Mouse (Mus musculus) myocyte (in vitro differentiated cells): ENCODE results near the gene Kif1c. TPM values are rescaled to one million over a fixed set of nuclear protein-coding genes. Genes with fewer than 3 reads are reported as not detected.

Experiments
- H3K27me3 ChIP-seq: one replicate; pipeline ENCODE4 v1.6.1; 2011; ENCODE audit not compliant: control insufficient read depth, insufficient read depth, insufficient read length
- H3K36me3 ChIP-seq: one replicate; pipeline ENCODE4 v1.6.1; 2011; ENCODE audit not compliant: control insufficient read depth, insufficient read depth
- H3K4me2 ChIP-seq: one replicate; pipeline ENCODE4 v1.6.1; 2011; ENCODE audit warnings: low read depth, control low read depth
- H3K4me3 ChIP-seq: one replicate; pipeline ENCODE4 v1.5.1; 2011; ENCODE audit warnings: mild to moderate bottlenecking, control low read depth, moderate library complexity
- H3K79me2 ChIP-seq: one replicate; pipeline ENCODE4 v1.6.1; 2011; ENCODE audit not compliant: control insufficient read depth, insufficient read depth
- H3ac ChIP-seq: one replicate; pipeline ENCODE4 v1.6.1; 2011; ENCODE audit not compliant: control insufficient read depth, insufficient read length
- CEBPB ChIP-seq: IDR thresholded peaks from 2 replicates; pipeline ENCODE4 v1.6.1; 2011; ENCODE audit warnings: mild to moderate bottlenecking, moderate library complexity; ENCODE audit not compliant: poor library complexity, insufficient read depth, severe bottlenecking
- E2F4 ChIP-seq: IDR thresholded peaks from one replicate; pipeline ENCODE4 v1.6.1; 2011; ENCODE audit warnings: mild to moderate bottlenecking, control low read depth, moderate library complexity; ENCODE audit not compliant: insufficient read depth
- MAX ChIP-seq: IDR thresholded peaks from one replicate; pipeline ENCODE4 v1.6.1; 2011; ENCODE audit warnings: low read depth, mild to moderate bottlenecking, control low read depth
- MYOD1 ChIP-seq, 3 experiments: IDR thresholded peaks; one replicate each; pipeline ENCODE4 v1.6.1; 2011; ENCODE audit warnings: control low read depth in 2 of 3, low read depth in 2 of 3, mild to moderate bottlenecking in 2 of 3, moderate library complexity in 1 of 3; ENCODE audit not compliant: insufficient read length in 2 of 3, control insufficient read depth in 1 of 3
- MYOG ChIP-seq, 3 experiments: IDR thresholded peaks; one replicate each; pipeline ENCODE4 v1.6.1; 2011; ENCODE audit warnings: control low read depth in 2 of 3, low read depth in 2 of 3, mild to moderate bottlenecking in 2 of 3; ENCODE audit not compliant: insufficient read length in 2 of 3, control insufficient read depth in 1 of 3, insufficient read depth in 1 of 3
- POLR2A ChIP-seq: IDR thresholded peaks from one replicate; pipeline ENCODE4 v1.6.1; 2011; ENCODE audit warnings: low read depth, mild to moderate bottlenecking, control low read depth, moderate library complexity; ENCODE audit not compliant: insufficient read length
- POLR2AphosphoS2 ChIP-seq: IDR thresholded peaks from one replicate; pipeline ENCODE4 v1.6.1; 2011; ENCODE audit warnings: low read depth, control low read depth; ENCODE audit not compliant: insufficient read length
- REST ChIP-seq: IDR thresholded peaks from one replicate; pipeline ENCODE4 v1.6.1; 2011; ENCODE audit warnings: mild to moderate bottlenecking, control low read depth, moderate library complexity; ENCODE audit not compliant: insufficient read depth, insufficient read length
- SRF ChIP-seq: IDR thresholded peaks from one replicate; pipeline ENCODE4 v1.6.1; 2011; ENCODE audit warnings: low read depth; ENCODE audit not compliant: control insufficient read depth, insufficient read length
- TCF12 ChIP-seq: IDR thresholded peaks from one replicate; pipeline ENCODE4 v1.6.1; 2011; ENCODE audit warnings: mild to moderate bottlenecking, control low read depth; ENCODE audit not compliant: poor library complexity, insufficient read depth, severe bottlenecking
- TCF3 ChIP-seq: IDR thresholded peaks from one replicate; pipeline ENCODE4 v1.6.1; 2011; ENCODE audit warnings: low read depth, control low read depth; ENCODE audit not compliant: insufficient read length
- USF1 ChIP-seq: IDR thresholded peaks from one replicate; pipeline ENCODE4 v1.6.1; 2011; ENCODE audit warnings: low read depth, mild to moderate bottlenecking, control low read depth, moderate library complexity
- polyA plus RNA-seq: library from polyadenylated mRNA; unstranded; fragments of >200 nt; fragmentation: generic; extraction: Trizol; gene quantifications from one replicate; pipeline ENCODE4 v1.2.1, GENCODE M21; 2012; ENCODE audit warnings: missing spikeins

Kif1c gene
- polyA plus RNA-seq, 1 experiment, result 96.3 TPM

- Histone ChIP-seq H3K27me3 (no peaks in the 10 kb centered on the region), H3K4me3 (no peak overlapping the region), H3ac (no peak overlapping the region), H3K4me2 (no peak overlapping the region), H3K79me2 (no peaks in the 10 kb centered on the region), H3K36me3 (no peaks in the 10 kb centered on the region)
- TF ChIP-seq SRF (no peak), TCF3 (no peak), E2F4 (no peak), CEBPB (no peak), MYOG (IDR thresholded peaks at IDR 0.05; ENCODE audit: control insufficient read depth in 1 of 3, insufficient read depth in 1 of 3, insufficient read length in 2 of 3, low read depth in 2 of 3) (no peak)
Observed at GRCm38 (mm10) chr11:70742581-70743459, 42.5 kb downstream of the Kif1c start.

DNA sequence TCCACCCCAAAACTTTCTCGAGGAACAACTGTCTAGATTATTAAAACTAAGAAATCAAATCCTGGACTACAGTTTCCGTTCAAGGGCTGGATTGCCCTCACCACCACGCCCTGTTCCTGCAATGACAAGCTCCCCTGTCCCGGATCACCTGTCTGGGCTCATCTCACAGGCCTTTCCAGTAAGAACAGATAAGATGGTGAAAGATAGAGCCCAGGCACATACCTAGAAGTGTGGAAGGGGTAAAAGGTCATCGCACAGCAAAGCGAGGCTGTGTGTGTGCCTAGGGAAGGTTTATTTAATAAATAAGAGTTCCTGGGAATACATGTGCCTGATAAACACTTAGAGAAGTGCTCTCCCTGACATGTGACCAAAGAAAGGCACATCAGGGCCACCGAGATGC, 45.3 kb downstream of the Kif1c start:
- H3K27me3 ChIP-seq, result no peaks in the 10 kb centered on the region
- no peak overlapping the region for H3K4me2 ChIP-seq
- TF ChIP-seq REST (no peak), CEBPB (no peak), E2F4 (no peak), MAX (no peak), POLR2A (no peak), TCF12 (no peak), TCF3 (no peak)
- H3K4me3 ChIP-seq, result no peak overlapping the region
- no peaks in the 10 kb centered on the region for H3K36me3 ChIP-seq
- no peaks in the 10 kb centered on the region for H3K79me2 ChIP-seq
- no peak overlapping the region for H3ac ChIP-seq

DNA sequence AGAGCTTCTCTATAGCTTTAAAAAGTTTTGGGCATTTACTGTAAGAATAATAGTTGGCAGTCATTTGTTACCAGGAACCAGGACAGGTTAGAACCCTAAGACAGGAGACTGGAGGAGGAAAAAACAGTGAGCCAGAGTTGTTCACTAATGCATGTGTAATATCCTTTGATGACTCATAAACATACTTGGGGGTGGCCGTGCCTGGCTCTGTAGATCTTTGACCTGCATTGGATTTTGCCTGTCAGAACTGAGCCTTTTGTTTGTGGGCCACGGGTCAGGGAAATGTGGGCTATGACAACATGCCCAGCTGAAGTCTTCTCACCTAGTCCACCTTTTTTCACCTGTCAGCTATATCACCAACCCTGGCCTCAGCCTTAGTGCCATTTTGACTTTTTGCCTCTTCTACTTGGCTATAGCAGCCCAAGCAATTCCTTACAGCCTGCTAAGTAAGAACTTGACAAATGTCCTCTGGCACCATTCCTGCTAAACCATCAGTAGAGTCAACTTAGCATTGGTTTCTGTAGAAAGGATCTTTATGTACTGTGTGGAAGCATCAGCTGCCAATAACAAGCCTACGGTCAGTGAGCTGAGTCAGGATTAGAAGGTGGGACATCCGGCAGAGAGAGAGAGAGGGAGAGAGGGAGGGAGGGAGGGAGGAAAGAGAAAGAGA, 47.7 kb downstream of the Kif1c start:
- TF ChIP-seq TCF12 (no peak), MYOG (IDR thresholded peaks at IDR 0.05; ENCODE audit: control insufficient read depth in 1 of 3, insufficient read depth in 1 of 3, insufficient read length in 2 of 3, low read depth in 2 of 3) (no peak), MAX (no peak), SRF (no peak), REST (no peak), E2F4 (no peak), POLR2AphosphoS2 (no peak), CEBPB (no peak), TCF3 (no peak), POLR2A (no peak), USF1 (no peak), MYOD1 (IDR thresholded peaks at IDR 0.05; ENCODE audit: control insufficient read depth in 1 of 3, insufficient read length in 2 of 3, low read depth in 2 of 3) (no peak)
- Histone ChIP-seq H3K27me3 (no peaks in the 10 kb centered on the region), H3K4me3 (no peak overlapping the region), H3K36me3 (no peaks in the 10 kb centered on the region), H3K79me2 (no peaks in the 10 kb centered on the region), H3ac (no peak overlapping the region), H3K4me2 (peak overlapping the region; percentile 65)

DNA sequence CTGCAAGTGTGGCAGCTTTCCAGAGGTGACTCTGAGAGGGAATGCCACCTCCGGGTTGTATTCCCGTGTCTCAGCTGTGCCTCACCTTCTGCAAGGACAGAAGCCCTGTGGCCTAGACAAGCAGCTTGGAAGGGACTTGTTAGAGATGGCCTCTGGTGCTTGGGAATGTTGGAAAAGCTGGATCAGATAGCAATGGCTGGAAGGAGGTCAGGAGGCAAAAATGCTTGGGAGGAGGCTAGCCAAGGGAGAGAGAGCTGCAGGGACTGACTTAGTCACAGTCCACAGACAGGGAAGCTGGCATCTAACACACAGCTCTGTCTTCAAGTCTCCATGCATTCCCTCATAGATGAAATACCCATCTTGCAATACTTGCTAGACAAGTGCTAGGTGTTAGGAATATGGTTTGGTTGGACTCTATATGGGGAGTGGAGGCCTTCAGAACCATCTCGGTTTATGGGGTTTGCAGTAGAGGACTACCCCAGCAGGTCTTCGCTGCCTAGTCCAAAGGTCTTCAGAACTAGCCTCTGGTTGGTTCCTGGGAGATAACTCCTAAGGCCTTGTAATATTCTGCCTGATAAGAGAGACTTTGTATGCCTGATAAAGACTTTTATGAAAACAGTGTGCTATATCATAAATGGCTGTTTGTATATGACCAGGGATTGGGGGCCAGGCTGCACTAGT, 52.1 kb downstream of the Kif1c start:
- Histone ChIP-seq H3K4me3 (no peak overlapping the region), H3K4me2 (no peak overlapping the region), H3ac (no peak overlapping the region), H3K79me2 (no peaks in the 10 kb centered on the region), H3K36me3 (no peaks in the 10 kb centered on the region), H3K27me3 (no peaks in the 10 kb centered on the region)
- no peak for TF ChIP-seq MYOD1 (IDR thresholded peaks at IDR 0.05; ENCODE audit: control insufficient read depth in 1 of 3, insufficient read length in 2 of 3, low read depth in 2 of 3)
- TF ChIP-seq POLR2A, result no peak
- no peak for TF ChIP-seq TCF12
- no peak for TF ChIP-seq POLR2AphosphoS2
- TF ChIP-seq USF1, result no peak
- TF ChIP-seq E2F4, result no peak
- TF ChIP-seq TCF3, result no peak
- no peak for TF ChIP-seq MYOG (IDR thresholded peaks at IDR 0.05; ENCODE audit: control insufficient read depth in 1 of 3, insufficient read depth in 1 of 3, insufficient read length in 2 of 3, low read depth in 2 of 3)
- TF ChIP-seq SRF, result no peak
